20 mouse cellular contexts compared by ENCODE assay signal in the genomic region with DNA sequence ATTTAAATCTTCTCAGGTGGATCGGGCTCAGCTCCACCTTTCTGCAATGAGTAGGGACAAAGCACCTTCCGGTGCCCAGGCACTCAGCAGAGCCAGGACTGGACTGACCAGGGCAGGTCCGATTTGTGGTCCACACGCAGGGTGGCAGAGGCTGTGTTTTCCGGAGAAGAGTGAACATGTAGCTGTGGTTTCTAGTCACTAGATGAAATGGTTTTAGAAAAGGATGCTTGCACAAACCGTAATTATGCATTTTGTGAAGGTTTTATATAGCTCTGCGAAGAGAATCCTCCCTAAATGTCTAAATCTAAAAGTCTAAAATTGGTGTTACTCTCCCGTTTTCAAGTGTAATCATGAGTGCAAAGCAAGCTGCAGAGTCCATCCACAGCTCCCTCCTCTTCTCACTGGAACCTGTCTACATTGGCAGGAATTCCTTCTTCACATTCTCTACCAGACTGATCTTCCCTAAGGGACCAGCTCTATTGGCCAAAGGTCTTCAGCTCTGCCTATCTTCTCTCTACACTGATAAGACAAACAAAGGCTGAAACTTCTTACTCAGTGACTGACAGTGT.
A peak's percentile ranks its signal among the peaks of the same experiment; 100 is the strongest.
DNase-seq lines count a peak whose midpoint lies in the region; ATAC-seq and TF ChIP-seq lines count a peak whose summit lies in the region.
"Had no signal": no experiment of that assay in that cellular context is flagged by ENCODE, and none has a peak within 500 bp of the region (broad histone marks: within the 10 kb centered on the region; RNA-seq: fewer than 3 reads in every experiment).

No protein-coding gene starts in this region.

- peak; percentile 6 for DNase-seq in right cerebral cortex, adult 18-20 months
- DNase-seq in right cerebral cortex, postnatal 4 days, result no peak
- DNase-seq in yolk sac, embryonic 10.5 days (ENCODE audit: low spot score), result peak; percentile 29
- DNase-seq in neural tube, embryonic 10.5 days (ENCODE audit: extremely low spot score, low spot score), result no peak
- DNase-seq: adrenal gland, adult 2 months; adrenal gland, postnatal 25 days; cerebellum, adult 2 months; cerebellum, postnatal 10 days; gastrocnemius, postnatal 14 days; heart, postnatal 36 days had no signal

- no peak overlapping the region for H3K4me3 ChIP-seq in intestine, embryonic 15.5 days (replicated peaks)
- H3K4me3 ChIP-seq in intestine, postnatal 0 days (ENCODE audit: low read depth, low read length), result no peak overlapping the region
- no peak overlapping the region for H3K4me3 ChIP-seq in intestine, embryonic 16.5 days (ENCODE audit: low read length)
- H3K4me3 ChIP-seq: embryonic facial prominence, embryonic 10.5 days; heart, embryonic 13.5 days; hindbrain, embryonic 15.5 days had no signal

- H3K9me3 ChIP-seq in intestine, embryonic 15.5 days, result no peaks in the 10 kb centered on the region
- H3K9me3 ChIP-seq in intestine, postnatal 0 days (ENCODE audit: control insufficient read depth), result no peaks in the 10 kb centered on the region
- no peaks in the 10 kb centered on the region for H3K9me3 ChIP-seq in intestine, embryonic 16.5 days (ENCODE audit: control insufficient read depth, low read length)
- H3K9me3 ChIP-seq: embryonic facial prominence, embryonic 10.5 days; heart, embryonic 13.5 days; hindbrain, embryonic 15.5 days had no signal

- no peak overlapping the region for H3K4me2 ChIP-seq in intestine, embryonic 15.5 days (replicated peaks)
- H3K4me2 ChIP-seq in intestine, postnatal 0 days (replicated peaks; ENCODE audit: low read depth), result no peak overlapping the region
- H3K4me2 ChIP-seq in intestine, embryonic 16.5 days (ENCODE audit: low read depth, low read length), result no peak overlapping the region
- H3K4me2 ChIP-seq: heart, embryonic 13.5 days; hindbrain, embryonic 15.5 days had no signal

- no peaks in the 10 kb centered on the region for H3K4me1 ChIP-seq in intestine, embryonic 15.5 days (replicated peaks)
- no peaks in the 10 kb centered on the region for H3K4me1 ChIP-seq in intestine, postnatal 0 days (replicated peaks; ENCODE audit: control insufficient read depth, insufficient read depth, low read length)
- H3K4me1 ChIP-seq in intestine, embryonic 16.5 days (ENCODE audit: control insufficient read depth, insufficient read depth, low read length), result no peaks in the 10 kb centered on the region
- H3K4me1 ChIP-seq: hindbrain, embryonic 15.5 days had no signal

- H3K36me3 ChIP-seq in intestine, embryonic 15.5 days, result no peaks in the 10 kb centered on the region
- no peaks in the 10 kb centered on the region for H3K36me3 ChIP-seq in intestine, postnatal 0 days (ENCODE audit: control insufficient read depth, insufficient read depth)
- H3K36me3 ChIP-seq in intestine, embryonic 16.5 days (ENCODE audit: control insufficient read depth, insufficient read depth, low read length), result no peaks in the 10 kb centered on the region
- H3K36me3 ChIP-seq: embryonic facial prominence, embryonic 10.5 days; heart, embryonic 13.5 days; hindbrain, embryonic 15.5 days had no signal

- no peak overlapping the region for H3K27ac ChIP-seq in intestine, embryonic 15.5 days
- H3K27ac ChIP-seq in intestine, postnatal 0 days (ENCODE audit: low read depth, low read length), result no peak overlapping the region
- no peak overlapping the region for H3K27ac ChIP-seq in intestine, embryonic 16.5 days (ENCODE audit: low read length)
- H3K27ac ChIP-seq: embryonic facial prominence, embryonic 10.5 days; heart, embryonic 13.5 days; hindbrain, embryonic 15.5 days had no signal

- 87% methylated on average over 8 of the region's 8 CpGs for WGBS in intestine, embryonic 15.5 days
- 90% methylated on average over 8 of the region's 8 CpGs for WGBS in intestine, postnatal 0 days
- 91% methylated on average over 8 of the region's 8 CpGs for WGBS in intestine, embryonic 16.5 days

- no peak overlapping the region for H3K9ac ChIP-seq in intestine, embryonic 15.5 days
- H3K9ac ChIP-seq in intestine, postnatal 0 days (ENCODE audit: low read depth, low read length), result no peak overlapping the region
- no peak overlapping the region for H3K9ac ChIP-seq in intestine, embryonic 16.5 days (ENCODE audit: low read depth, low read length)
- H3K9ac ChIP-seq: heart, embryonic 13.5 days; hindbrain, embryonic 15.5 days had no signal

- TF ChIP-seq CTCF in intestine, postnatal 0 days (IDR thresholded peaks at IDR 0.05; ENCODE audit: low read depth), result no peak

- 0 out of 2 replicates have a peak, but pooled peaks have one; percentile 63 for ATAC-seq in intestine, embryonic 15.5 days
- no peak for ATAC-seq in intestine, postnatal 0 days
- ATAC-seq in intestine, embryonic 16.5 days, result peak; percentile 48
- ATAC-seq: activated CD4-positive, CD25-positive, alpha-beta regulatory T cell, adult 4 months; forebrain, embryonic 14.5 days; Patski had no signal

- H3K27me3 ChIP-seq in intestine, embryonic 15.5 days (replicated peaks), result no peaks in the 10 kb centered on the region
- no peaks in the 10 kb centered on the region for H3K27me3 ChIP-seq in intestine, postnatal 0 days (replicated peaks; ENCODE audit: control insufficient read depth, insufficient read depth, low read length)
- no peaks in the 10 kb centered on the region for H3K27me3 ChIP-seq in intestine, embryonic 16.5 days (replicated peaks; ENCODE audit: control insufficient read depth, insufficient read depth, low read length)
- H3K27me3 ChIP-seq: CH12.LX; heart, embryonic 13.5 days; hindbrain, embryonic 15.5 days; Patski had no signal

Comparison
In these comparisons a context has a peak if more than half of its experiments do, and no peak if none do; other contexts are left out.
1. DNase-seq: peak in right cerebral cortex, adult 18-20 months (single experiment) and yolk sac, embryonic 10.5 days (single experiment); none in right cerebral cortex, postnatal 4 days (single experiment) and neural tube, embryonic 10.5 days (single experiment).